Mouse (Mus musculus): Measurements from ENCODE around the gene Lmf2. TPM values are rescaled to one million over a fixed set of nuclear protein-coding genes. Genes with fewer than 3 reads are reported as not detected.

Lmf2 gene
- polyA plus RNA-seq (2012; rRNA removed): 17.5 and 19.8 TPM in 2 replicates

GRCm38 (mm10) chr15:89355241-89356187 lies at the start of gene Lmf2, which contains the start of gene Ncaph2:
Gene Lmf2, minus strand, starts transcription at chr15:89355659.
Gene Ncaph2, plus strand, starts transcription at chr15:89355719.

GRCm38 (mm10) chr15:89384617-89385016 lies 29.2 kb upstream of the Lmf2 start, which contains the start of gene Klhdc7b:
Gene Klhdc7b, plus strand, starts transcription at chr15:89384917.

GRCm38 (mm10) chr15:89378831-89379401 lies 23.5 kb upstream of the Lmf2 start, which contains the start of gene Odf3b:
Gene Odf3b, minus strand, starts transcription at chr15:89379282.

GRCm38 (mm10) chr15:89376957-89377356 lies 21.5 kb upstream of the Lmf2 start, which contains the start of gene Tymp:
Gene Tymp, minus strand, starts transcription at chr15:89377039.

GRCm38 (mm10) chr15:89373762-89374248 lies 18.3 kb upstream of the Lmf2 start, which contains the start of gene Sco2:
Gene Sco2, minus strand, starts transcription at chr15:89373846.

GRCm38 (mm10) chr15:89334271-89334670 lies 21.2 kb downstream of the Lmf2 start, which contains the start of gene Miox:
Gene Miox, plus strand, starts transcription at chr15:89334398.

GRCm38 (mm10) chr15:89322670-89323522 lies 32.6 kb downstream of the Lmf2 start, which contains the start of gene Adm2:
Gene Adm2, plus strand, starts transcription at chr15:89322720.

GRCm38 (mm10) chr15:89315190-89315731 lies 40.2 kb downstream of the Lmf2 start, which contains the start of gene Sbf1:
Gene Sbf1, minus strand, starts transcription at chr15:89315311.

Other genes with a start within 250 kb of the Lmf2 start
- gene Tubgcp6, start 232.5 kb downstream of the Lmf2 start, polyA plus RNA-seq (2012; rRNA removed): 16.8 and 19.0 TPM in 2 replicates
- 16.4 and 17.9 TPM in 2 replicates for gene Hdac10, start 227.0 kb downstream of the Lmf2 start, polyA plus RNA-seq (2012; rRNA removed)
- 3.9 and 4.2 TPM in 2 replicates for gene Mapk12, start 215.0 kb downstream of the Lmf2 start, polyA plus RNA-seq (2012; rRNA removed)
- 2.4 and 2.9 TPM in 2 replicates for gene Mapk11, start 206.0 kb downstream of the Lmf2 start, polyA plus RNA-seq (2012; rRNA removed)
- 272 and 308 TPM in 2 replicates for gene Plxnb2, start 174.9 kb downstream of the Lmf2 start, polyA plus RNA-seq (2012; rRNA removed)
- gene Dennd6b, start 159.2 kb downstream of the Lmf2 start, polyA plus RNA-seq (2012; rRNA removed): 9.6 and 9.7 TPM in 2 replicates
- 113 and 257 TPM in 2 replicates for gene Ppp6r2, start 144.1 kb downstream of the Lmf2 start, polyA plus RNA-seq (2012; rRNA removed)
- 100 and 115 TPM in 2 replicates for gene Sbf1, start 40.3 kb downstream of the Lmf2 start, polyA plus RNA-seq (2012; rRNA removed)
- gene Adm2, start 32.9 kb downstream of the Lmf2 start, polyA plus RNA-seq (2012; rRNA removed): 4.1 and 5.8 TPM in 2 replicates
- gene Miox, start 21.3 kb downstream of the Lmf2 start, polyA plus RNA-seq (2012; rRNA removed): 1.2 TPM in 1 of 2 replicates, not detected in the other
- 88.6 and 103 TPM in 2 replicates for gene Ncaph2, start 60 bp upstream of the Lmf2 start, polyA plus RNA-seq (2012; rRNA removed)
- gene Sco2, start 18.2 kb upstream of the Lmf2 start, polyA plus RNA-seq (2012; rRNA removed): 22.5 and 28.4 TPM in 2 replicates
- 2.5 and 6.6 TPM in 2 replicates for gene Tymp, start 21.4 kb upstream of the Lmf2 start, polyA plus RNA-seq (2012; rRNA removed)
- 3.9 and 4.4 TPM in 2 replicates for gene Odf3b, start 23.6 kb upstream of the Lmf2 start, polyA plus RNA-seq (2012; rRNA removed)
- gene Klhdc7b, start 29.3 kb upstream of the Lmf2 start, polyA plus RNA-seq (2012; rRNA removed): not detected in 2 replicates
- not detected in 2 replicates for gene Syce3, start 54.8 kb upstream of the Lmf2 start, polyA plus RNA-seq (2012; rRNA removed)
- 1.7 and 5.0 TPM in 2 replicates for gene Cpt1b, start 70.2 kb upstream of the Lmf2 start, polyA plus RNA-seq (2012; rRNA removed)
- 0.14 and 0.23 TPM in 2 replicates for gene C730034F03Rik, start 73.9 kb upstream of the Lmf2 start, polyA plus RNA-seq (2012; rRNA removed)
- gene Gm44502, start 74.0 kb upstream of the Lmf2 start, polyA plus RNA-seq (2012; rRNA removed): 0.27 and 1.8 TPM in 2 replicates
- 38.2 and 43.2 TPM in 2 replicates for gene Chkb, start 74.2 kb upstream of the Lmf2 start, polyA plus RNA-seq (2012; rRNA removed)
- gene Mapk8ip2, start 98.3 kb upstream of the Lmf2 start, polyA plus RNA-seq (2012; rRNA removed): 0.69 and 0.73 TPM in 2 replicates
- 15.1 and 20.1 TPM in 2 replicates for gene Arsa, start 121.8 kb upstream of the Lmf2 start, polyA plus RNA-seq (2012; rRNA removed)
- 7.6 and 8.7 TPM in 2 replicates for gene Shank3, start 144.0 kb upstream of the Lmf2 start, polyA plus RNA-seq (2012; rRNA removed)
- gene Acr, start 212.7 kb upstream of the Lmf2 start, polyA plus RNA-seq (2012; rRNA removed): 0.04 and 0.43 TPM in 2 replicates
- gene Rabl2, start 236.3 kb upstream of the Lmf2 start, polyA plus RNA-seq (2012; rRNA removed): 1.8 and 3.4 TPM in 2 replicates